Comparison of ENCODE assay signal across 24 mouse cellular contexts in genomic region chr9:45337406-45337805, GRCm38 (mm10). TPM values are rescaled to one million over a fixed set of nuclear protein-coding genes. Genes with fewer than 3 reads are reported as not detected.
"Had no signal": no experiment of that assay in that cellular context is flagged by ENCODE, and none has a peak within 500 bp of the region (broad histone marks: within the 10 kb centered on the region; RNA-seq: fewer than 3 reads in every experiment).

No protein-coding gene starts in this region.

- DNase-seq: gastrocnemius, adult 2 months; gastrocnemius, postnatal 10 days; gastrocnemius, postnatal 25 days; heart, adult 18-20 months; heart, postnatal 10 days; heart, postnatal 4 days; kidney, adult 18-20 months; kidney, adult 8-10 months; kidney, postnatal 10 days; kidney, postnatal 25 days; kidney, postnatal 4 days; layer of hippocampus, postnatal 36 days; left cerebral cortex, postnatal 4 days had no signal

RNA-seq across cellular contexts. Expression of gene Tmprss13, which starts 18.5 kb away (rescaled TPM):
- total RNA-seq: granulocyte monocyte progenitor cell, adult 5-6 weeks; layer of hippocampus, adult 2 months; layer of hippocampus, postnatal 10 days; layer of hippocampus, postnatal 36 days; left cerebral cortex, adult 18-20 months; left cerebral cortex, adult 8-10 months; left cerebral cortex, postnatal 10 days; left cerebral cortex, postnatal 25 days; left cerebral cortex, postnatal 4 days; liver, adult 2 months had no signal
- polyA plus RNA-seq: frontal cortex, adult 2 months; heart, embryonic 12.5 days; hindbrain, embryonic 14.5 days; liver, adult 2 months had no signal

RNA-seq across cellular contexts. Expression of gene Fxyd6, which starts 32.6 kb away (rescaled TPM):
- total RNA-seq: granulocyte monocyte progenitor cell, adult 5-6 weeks had no signal
